Mouse (Mus musculus) G1E-ER4 (cell line): ENCODE measurements around the gene Rhot2. TPM values are rescaled to one million over a fixed set of nuclear protein-coding genes. Genes with fewer than 3 reads are reported as not detected.

Source experiments
- GATA1 ChIP-seq: IDR thresholded peaks from one replicate; pipeline ENCODE4 v1.8.0; 2012; ENCODE audit warnings: low read length, inconsistent platforms
- polyA plus RNA-seq: library from polyadenylated mRNA; stranded (reverse); fragments of >175 nt; gene quantifications from 2 replicates; pipeline ENCODE4 v1.2.3, GENCODE M21; 2012

Gene Rhot2
- polyA plus RNA-seq, 1 experiment, result 251 TPM

GRCm38 (mm10) chr17:25836397-25837075 is 8.1 kb downstream of the Rhot2 start:
- no peak for TF ChIP-seq GATA1

GRCm38 (mm10) chr17:25835816-25836215 is 8.8 kb downstream of the Rhot2 start:
- TF ChIP-seq GATA1, result no peak

GRCm38 (mm10) chr17:25835301-25835700 is 9.3 kb downstream of the Rhot2 start:
- no peak for TF ChIP-seq GATA1

- no peak for TF ChIP-seq GATA1
These were observed 9.9 kb downstream of the Rhot2 start for GRCm38 (mm10) chr17:25834595-25835222.

GRCm38 (mm10) chr17:25833961-25834594 is 10.6 kb downstream of the Rhot2 start:
- no peak for TF ChIP-seq GATA1

GRCm38 (mm10) chr17:25833291-25833663 is 11.4 kb downstream of the Rhot2 start, which contains the start of gene Stub1:
Gene Stub1, minus strand, starts transcription at chr17:25833404.
- TF ChIP-seq GATA1, result no peak

GRCm38 (mm10) chr17:25832436-25833290 is 12.0 kb downstream of the Rhot2 start:
- no peak for TF ChIP-seq GATA1

GRCm38 (mm10) chr17:25831451-25832281 is 13.0 kb downstream of the Rhot2 start:
- no peak for TF ChIP-seq GATA1

- no peak for TF ChIP-seq GATA1
These were observed 13.7 kb downstream of the Rhot2 start for GRCm38 (mm10) chr17:25830806-25831431.

GRCm38 (mm10) chr17:25830200-25830753 is 14.4 kb downstream of the Rhot2 start:
- no peak for TF ChIP-seq GATA1

GRCm38 (mm10) chr17:25829558-25830017 is 15.1 kb downstream of the Rhot2 start:
- no peak for TF ChIP-seq GATA1

- TF ChIP-seq GATA1, result no peak
These were observed 15.7 kb downstream of the Rhot2 start, which contains the start of gene Jmjd8 for GRCm38 (mm10) chr17:25828712-25829557. Gene Jmjd8, plus strand, starts transcription at chr17:25828867.

GRCm38 (mm10) chr17:25828223-25828594 is 16.4 kb downstream of the Rhot2 start:
- no peak for TF ChIP-seq GATA1
